Mouse (Mus musculus): ENCODE results near the gene Gemin5.
A peak's percentile ranks its signal among the peaks of the same experiment; 100 is the strongest.
"Not testable (repeated sequence)": the region's sequence is repeated elsewhere in the genome, so short reads cannot be mapped to it uniquely, and the experiment has no call there.

The Gemin5 gene

GRCm38 (mm10) chr11:58116560-58116959, 51.8 kb downstream of the Gemin5 start:
- DNase-seq (ENCODE audit: low spot score in 2 of 2), result peak; percentile 11 to 38

DNA sequence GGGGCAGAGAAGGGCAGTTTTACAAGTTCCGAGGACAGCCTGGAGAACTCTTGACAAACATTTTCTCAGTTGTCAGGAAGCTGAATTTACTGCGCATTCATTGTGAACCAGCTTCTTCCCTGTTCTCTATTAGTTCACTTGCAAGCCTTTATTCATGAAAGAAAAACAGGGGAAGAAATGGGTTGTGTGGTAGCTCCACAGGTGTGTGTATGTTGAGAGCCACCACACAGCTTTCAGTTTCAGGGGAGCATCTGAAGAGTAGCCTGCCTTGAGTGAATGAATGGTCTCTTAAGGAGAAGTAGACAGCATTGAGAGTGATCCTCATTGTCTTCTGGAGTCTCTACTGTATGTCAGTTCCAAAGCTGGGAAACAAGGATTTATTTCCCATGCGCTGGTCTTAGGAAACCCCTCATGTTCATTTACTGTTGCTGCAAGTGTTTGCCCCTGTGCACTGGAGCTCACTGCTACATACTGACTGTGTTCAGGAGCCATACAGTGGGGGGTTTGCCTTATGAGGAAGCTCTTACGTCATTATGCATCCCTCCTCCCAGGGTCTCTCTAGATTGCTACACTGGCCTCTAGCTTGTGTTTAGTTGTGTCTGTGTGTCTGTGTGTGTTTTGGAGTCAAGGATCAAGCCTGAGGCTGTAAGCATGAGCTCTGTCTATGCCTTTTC, 60.5 kb downstream of the Gemin5 start:
- DNase-seq (ENCODE audit: low spot score in 2 of 2), result no peak

DNA sequence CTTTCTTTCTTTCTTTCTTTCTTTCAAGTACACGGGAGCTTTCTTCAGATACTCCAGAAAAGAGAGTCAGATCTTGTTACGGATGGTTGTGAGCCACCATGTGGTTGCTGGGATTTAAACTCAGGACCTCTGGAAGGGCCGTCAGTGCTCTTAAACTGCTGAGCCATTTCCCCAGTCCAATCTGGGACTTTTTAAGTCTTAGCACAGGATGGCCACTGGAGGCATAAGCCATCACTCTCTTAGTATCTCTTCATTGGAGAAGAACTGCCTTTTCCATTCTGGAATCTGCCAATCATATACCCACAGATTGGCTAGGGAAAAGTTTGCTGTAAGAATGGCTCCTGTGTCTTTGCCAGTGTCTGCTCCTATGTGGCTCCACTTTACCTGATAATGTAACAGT, 61.3 kb downstream of the Gemin5 start:
- no peak for DNase-seq (ENCODE audit: low spot score in 2 of 2)

DNA sequence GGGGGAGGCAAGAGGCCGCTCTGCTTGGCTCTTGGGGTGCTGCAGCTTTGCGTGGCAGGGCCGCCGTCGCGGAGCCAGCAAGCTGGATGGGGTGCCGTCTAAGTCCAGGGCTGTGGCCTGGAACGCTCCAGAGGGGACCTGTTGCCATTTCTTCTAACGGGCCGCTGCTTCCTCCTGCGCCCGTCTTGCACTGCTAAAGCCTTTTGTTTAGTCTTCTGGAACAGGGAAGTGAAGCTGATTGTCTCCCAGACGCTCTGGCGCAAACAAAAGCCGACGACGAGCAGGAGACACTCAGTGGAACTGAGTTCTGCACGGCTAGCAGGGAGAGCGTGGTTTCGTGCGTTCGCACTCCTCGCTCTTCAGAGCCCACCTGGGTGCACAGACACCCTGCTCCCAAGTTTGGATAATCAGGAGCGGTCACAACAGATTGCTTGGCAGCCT, 64.0 kb downstream of the Gemin5 start:
- peak in 1 of 2 experiments; percentile 43 for DNase-seq (ENCODE audit: low spot score in 2 of 2)

GRCm38 (mm10) chr11:58103697-58104306, 64.5 kb downstream of the Gemin5 start, which contains the start of gene Cnot8:
Cnot8 (plus strand) TSS chr11:58104153.
- DNase-seq (ENCODE audit: low spot score in 2 of 2), result peak; percentile 99 to 100

GRCm38 (mm10) chr11:58103344-58103653, 65.0 kb downstream of the Gemin5 start:
- DNase-seq (ENCODE audit: low spot score in 2 of 2), result no peak

DNA sequence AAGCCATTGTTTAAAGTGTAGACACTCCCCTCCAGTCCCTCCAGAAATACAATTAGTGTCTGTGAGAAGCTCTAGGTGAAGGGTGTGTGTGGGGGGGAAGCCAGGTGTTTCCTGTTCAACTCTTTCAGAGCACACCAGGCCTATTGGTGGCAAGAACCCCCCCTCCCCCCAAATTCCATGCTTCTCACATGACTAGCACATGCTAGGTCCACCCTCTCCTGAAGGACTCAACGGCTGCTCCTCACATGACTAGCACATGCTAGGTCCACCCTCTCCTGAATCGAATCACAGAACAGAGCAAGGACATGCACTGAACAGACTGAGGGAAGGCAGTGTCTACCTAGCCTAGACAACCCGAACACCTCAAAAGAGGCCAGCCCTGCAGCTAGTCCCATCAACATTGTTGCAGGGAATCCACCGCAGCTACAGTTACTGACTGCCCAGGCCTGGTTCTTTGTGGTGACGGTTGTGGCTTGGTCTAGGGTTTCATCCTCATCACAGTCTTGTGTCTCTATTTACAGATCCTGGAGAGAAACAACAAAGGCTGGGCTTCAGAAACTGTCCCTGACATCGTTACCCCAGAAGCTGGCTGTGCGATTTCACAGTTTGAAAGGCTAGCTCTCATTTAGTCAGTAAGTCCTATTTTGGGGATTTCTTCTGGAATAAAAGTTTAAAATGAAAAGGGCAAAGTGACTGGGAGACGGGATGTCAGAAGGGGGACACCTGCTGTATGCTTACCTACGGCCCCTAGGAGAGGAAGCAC, 65.6 kb downstream of the Gemin5 start:
- peak in 1 of 2 experiments; percentile 67 for DNase-seq (ENCODE audit: low spot score in 2 of 2)

GRCm38 (mm10) chr11:58102146-58102545, 66.2 kb downstream of the Gemin5 start:
- DNase-seq (ENCODE audit: low spot score in 2 of 2), result no peak

GRCm38 (mm10) chr11:58101194-58101720, 67.1 kb downstream of the Gemin5 start:
- DNase-seq (ENCODE audit: low spot score in 2 of 2), result no peak

- DNase-seq (ENCODE audit: low spot score in 2 of 2), result no peak
Measured at GRCm38 (mm10) chr11:58100006-58100405, 68.3 kb downstream of the Gemin5 start.

GRCm38 (mm10) chr11:58098366-58098720, 70.0 kb downstream of the Gemin5 start:
- not testable (repeated sequence) for DNase-seq (ENCODE audit: low spot score in 2 of 2)

GRCm38 (mm10) chr11:58097621-58098365, 70.5 kb downstream of the Gemin5 start:
- DNase-seq (ENCODE audit: low spot score in 2 of 2), result peak in 1 of 2 experiments; percentile 35

GRCm38 (mm10) chr11:58096821-58097620, 71.3 kb downstream of the Gemin5 start:
- DNase-seq (ENCODE audit: low spot score in 2 of 2), result no peak

- DNase-seq (ENCODE audit: low spot score in 2 of 2), result peak; percentile 67 to 73
Measured at GRCm38 (mm10) chr11:58096160-58096559, 72.2 kb downstream of the Gemin5 start.

GRCm38 (mm10) chr11:58095561-58095960, 72.8 kb downstream of the Gemin5 start:
- no peak for DNase-seq (ENCODE audit: low spot score in 2 of 2)

GRCm38 (mm10) chr11:58094766-58095165, 73.6 kb downstream of the Gemin5 start:
- no peak for DNase-seq (ENCODE audit: low spot score in 2 of 2)

DNA sequence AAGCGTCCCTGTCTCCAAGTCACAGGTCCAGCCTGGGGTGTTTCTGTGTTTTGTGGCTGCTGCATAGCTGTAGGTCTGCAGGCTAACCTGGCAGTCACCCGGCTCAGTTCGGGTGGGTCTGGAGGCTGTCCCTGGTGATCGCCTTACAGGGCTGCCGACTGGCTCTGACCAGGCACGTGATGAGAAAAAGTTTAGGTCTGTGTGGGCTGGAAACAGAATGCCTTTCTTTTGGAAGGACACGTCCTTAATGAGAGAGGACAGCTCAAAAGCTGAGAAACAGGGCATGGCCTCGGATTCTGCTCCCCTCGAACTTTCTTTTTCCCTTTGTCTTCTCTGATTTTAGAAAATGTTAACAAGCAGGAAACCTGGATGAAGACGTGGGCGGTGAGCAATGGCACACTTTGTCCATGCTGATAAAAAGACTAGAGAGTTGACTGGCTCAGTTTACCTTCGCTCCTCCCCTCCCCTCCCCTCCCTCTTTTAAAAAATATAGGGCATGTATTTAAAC, 75.3 kb downstream of the Gemin5 start, which contains the start of gene Gm12248:
Gene Gm12248, minus strand, starts transcription at position 114 of the 508 bp plus-strand sequence.
- DNase-seq (ENCODE audit: low spot score in 2 of 2), result no peak

DNA sequence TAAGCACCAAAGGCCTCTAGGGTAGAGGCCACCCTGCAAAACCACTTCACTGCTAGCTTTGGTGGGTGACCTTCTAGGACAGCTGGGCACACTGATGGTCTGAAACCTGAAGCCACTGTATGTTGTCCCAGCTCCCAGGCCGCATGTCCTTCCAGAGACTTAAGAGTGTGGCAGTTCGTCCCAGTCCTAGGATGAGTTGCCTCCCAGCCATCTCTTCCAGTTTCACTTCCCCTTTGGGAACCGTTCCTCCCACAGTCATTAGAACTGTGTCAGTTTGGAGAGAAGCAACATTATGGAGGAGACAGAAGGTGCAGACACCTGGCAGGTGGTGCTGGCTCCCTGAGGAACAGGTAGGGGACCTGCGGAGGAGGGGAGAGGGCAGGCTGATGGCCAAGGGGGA, 75.8 kb downstream of the Gemin5 start:
- DNase-seq (ENCODE audit: low spot score in 2 of 2), result no peak

DNA sequence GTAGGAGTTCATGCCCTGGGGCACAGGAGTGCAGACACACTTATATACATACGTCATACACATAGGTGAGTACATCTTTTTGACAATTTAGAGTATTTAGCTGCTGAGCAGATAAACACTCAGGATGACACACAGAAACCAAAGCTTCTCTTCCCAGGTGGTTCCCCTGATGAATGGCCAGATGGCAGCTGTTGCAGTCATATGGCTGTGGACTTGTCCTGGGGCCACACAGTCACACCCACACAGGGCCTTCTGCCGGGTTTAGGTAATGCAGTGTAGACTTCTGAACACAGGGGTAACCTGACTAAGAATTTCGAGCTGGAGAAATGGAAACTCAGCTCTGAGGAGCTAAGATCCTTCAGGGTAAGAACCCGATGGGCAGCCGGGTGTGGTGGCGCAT, 86.6 kb downstream of the Gemin5 start:
- no peak for DNase-seq (ENCODE audit: low spot score in 2 of 2)

DNA sequence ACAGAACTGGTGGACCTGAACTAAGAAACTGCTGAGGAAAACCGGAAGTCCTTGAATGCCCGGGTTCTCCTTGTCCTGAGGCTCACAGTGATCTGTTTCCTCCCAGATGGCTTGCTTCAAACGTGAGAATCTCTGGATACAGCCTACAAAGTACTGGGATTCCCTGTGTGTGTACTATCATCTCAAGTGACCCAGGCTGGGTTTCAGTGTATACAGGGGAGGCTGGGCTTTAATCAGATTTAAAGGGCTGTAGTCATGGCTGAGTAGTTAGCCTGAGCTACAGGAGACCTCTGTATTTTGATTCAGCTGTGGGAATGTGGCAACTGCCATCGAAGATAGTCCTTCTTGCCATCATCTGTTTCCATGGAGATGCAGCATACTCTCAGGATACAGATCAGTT, 91.1 kb downstream of the Gemin5 start:
- DNase-seq (ENCODE audit: low spot score in 2 of 2), result no peak

DNA sequence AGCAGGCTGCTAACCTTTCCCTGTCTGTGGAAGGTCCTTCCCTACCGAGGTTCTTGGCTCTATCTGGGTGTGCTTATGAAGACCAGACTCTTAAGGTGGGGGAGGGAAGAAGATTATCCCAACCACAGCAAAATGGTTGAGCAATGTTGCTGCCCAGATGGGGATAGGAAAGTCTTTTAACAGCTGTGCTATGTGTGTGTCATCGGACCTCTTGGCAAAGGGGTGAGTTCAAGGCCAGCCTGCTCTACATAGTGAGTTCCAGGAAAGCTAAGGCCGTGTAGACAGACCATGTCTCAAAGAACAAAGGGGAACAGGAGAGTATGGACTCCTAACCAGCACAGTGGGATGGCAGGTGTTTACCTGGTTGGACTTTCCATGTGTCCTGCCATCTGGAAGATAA, 95.4 kb downstream of the Gemin5 start:
- no peak for DNase-seq (ENCODE audit: low spot score in 2 of 2)

All from natural killer cell, adult 2 months (primary cell).